Mouse (Mus musculus): ENCODE measurements at regions not wholly inside any gene's neighbourhood (a gene's known extent, or its start where the extent isn't known, plus 50 kb on each side); places are given as distances from the start of the nearest gene placed in this dataset.

- Histone ChIP-seq H3K27me3 (ENCODE audit: insufficient read depth, low read length) (no peaks in the 10 kb centered on the region), H3K36me3 (ENCODE audit: insufficient read depth, low read length) (no peaks in the 10 kb centered on the region), H3K9ac (replicated peaks; ENCODE audit: low read length) (no peak overlapping the region), H3K4me2 (replicated peaks; ENCODE audit: low read depth, low read length) (no peak overlapping the region), H3K27ac (ENCODE audit: low read length) (no peak overlapping the region), H3K9me3 (ENCODE audit: low read length) (no peaks in the 10 kb centered on the region), H3K4me3 (ENCODE audit: low read length) (no peak overlapping the region), H3K4me1 (ENCODE audit: insufficient read depth, low read length) (no peaks in the 10 kb centered on the region)
- ATAC-seq (ENCODE audit: low FRiP score, low TSS enrichment), result no peak
- 83% methylated on average over 5 of the region's 5 CpGs for WGBS
Observed at GRCm38 (mm10) chr13:102518169-102518882, 175.0 kb upstream of the Cd180 start.

GRCm38 (mm10) chr13:102521427-102521826, 171.9 kb upstream of the Cd180 start:
- 15% methylated on average over 1 of the region's 1 CpGs for WGBS
- Histone ChIP-seq H3K27ac (ENCODE audit: low read length) (no peak overlapping the region), H3K27me3 (ENCODE audit: insufficient read depth, low read length) (no peaks in the 10 kb centered on the region), H3K9ac (replicated peaks; ENCODE audit: low read length) (no peak overlapping the region), H3K4me3 (ENCODE audit: low read length) (no peak overlapping the region), H3K36me3 (ENCODE audit: insufficient read depth, low read length) (no peaks in the 10 kb centered on the region), H3K9me3 (ENCODE audit: low read length) (no peaks in the 10 kb centered on the region), H3K4me1 (ENCODE audit: insufficient read depth, low read length) (no peaks in the 10 kb centered on the region), H3K4me2 (replicated peaks; ENCODE audit: low read depth, low read length) (no peak overlapping the region)
- no peak for ATAC-seq (ENCODE audit: low FRiP score, low TSS enrichment)

- H3K4me2 ChIP-seq (replicated peaks; ENCODE audit: low read depth, low read length), result no peak overlapping the region
- no peaks in the 10 kb centered on the region for H3K36me3 ChIP-seq (ENCODE audit: insufficient read depth, low read length)
- no peak overlapping the region for H3K27ac ChIP-seq (ENCODE audit: low read length)
- H3K4me3 ChIP-seq (ENCODE audit: low read length), result no peak overlapping the region
- no peaks in the 10 kb centered on the region for H3K4me1 ChIP-seq (ENCODE audit: insufficient read depth, low read length)
- ATAC-seq (ENCODE audit: low FRiP score, low TSS enrichment), result no peak
- no peaks in the 10 kb centered on the region for H3K9me3 ChIP-seq (ENCODE audit: low read length)
- WGBS, result 74% methylated on average over 1 of the region's 1 CpGs
- no peaks in the 10 kb centered on the region for H3K27me3 ChIP-seq (ENCODE audit: insufficient read depth, low read length)
- no peak overlapping the region for H3K9ac ChIP-seq (replicated peaks; ENCODE audit: low read length)
Observed at GRCm38 (mm10) chr13:102522080-102522479, 171.3 kb upstream of the Cd180 start.

GRCm38 (mm10) chr13:102526621-102527140, 166.7 kb upstream of the Cd180 start:
- Histone ChIP-seq H3K4me2 (replicated peaks; ENCODE audit: low read depth, low read length) (no peak overlapping the region), H3K27ac (ENCODE audit: low read length) (no peak overlapping the region), H3K4me3 (ENCODE audit: low read length) (no peak overlapping the region), H3K9ac (replicated peaks; ENCODE audit: low read length) (no peak overlapping the region), H3K27me3 (ENCODE audit: insufficient read depth, low read length) (no peaks in the 10 kb centered on the region), H3K36me3 (ENCODE audit: insufficient read depth, low read length) (no peaks in the 10 kb centered on the region), H3K9me3 (ENCODE audit: low read length) (no peaks in the 10 kb centered on the region), H3K4me1 (ENCODE audit: insufficient read depth, low read length) (no peaks in the 10 kb centered on the region)
- ATAC-seq (ENCODE audit: low FRiP score, low TSS enrichment), result no peak
- 73% methylated on average over 11 of the region's 11 CpGs for WGBS

- no peaks in the 10 kb centered on the region for H3K9me3 ChIP-seq (ENCODE audit: low read length)
- peaks cover 15% of the 10 kb centered on the region for H3K4me1 ChIP-seq (ENCODE audit: insufficient read depth, low read length)
- H3K4me3 ChIP-seq (ENCODE audit: low read length), result no peak overlapping the region
- H3K36me3 ChIP-seq (ENCODE audit: insufficient read depth, low read length), result no peaks in the 10 kb centered on the region
- H3K9ac ChIP-seq (replicated peaks; ENCODE audit: low read length), result no peak overlapping the region
- 24% methylated on average over 4 of the region's 4 CpGs for WGBS
- H3K4me2 ChIP-seq (replicated peaks; ENCODE audit: low read depth, low read length), result no peak overlapping the region
- H3K27ac ChIP-seq (ENCODE audit: low read length), result no peak overlapping the region
- ATAC-seq (ENCODE audit: low FRiP score, low TSS enrichment), result no peak
- H3K27me3 ChIP-seq (ENCODE audit: insufficient read depth, low read length), result no peaks in the 10 kb centered on the region; the same call in 1 of the 2 replicates
Observed at GRCm38 (mm10) chr13:102533784-102534183, 159.6 kb upstream of the Cd180 start.

- H3K36me3 ChIP-seq (ENCODE audit: insufficient read depth, low read length), result no peaks in the 10 kb centered on the region
- H3K27ac ChIP-seq (ENCODE audit: low read length), result peak overlapping the region; percentile 44
- peaks cover 15% of the 10 kb centered on the region for H3K4me1 ChIP-seq (ENCODE audit: insufficient read depth, low read length)
- peak overlapping the region; percentile 54 for H3K9ac ChIP-seq (replicated peaks; ENCODE audit: low read length)
- H3K9me3 ChIP-seq (ENCODE audit: low read length), result no peaks in the 10 kb centered on the region
- peak; percentile 92 for ATAC-seq (ENCODE audit: low FRiP score, low TSS enrichment)
- 11% methylated on average over 19 of the region's 19 CpGs for WGBS
- H3K27me3 ChIP-seq (ENCODE audit: insufficient read depth, low read length), result no peaks in the 10 kb centered on the region; the same call in 1 of the 2 replicates
- H3K4me3 ChIP-seq (ENCODE audit: low read length), result peak overlapping the region; percentile 28
- peak overlapping the region; percentile 59 for H3K4me2 ChIP-seq (replicated peaks; ENCODE audit: low read depth, low read length)
Observed at GRCm38 (mm10) chr13:102537424-102538242, 155.7 kb upstream of the Cd180 start.

- H3K4me3 ChIP-seq (ENCODE audit: low read length), result no peak overlapping the region
- 61% methylated on average over 4 of the region's 4 CpGs for WGBS
- no peaks in the 10 kb centered on the region for H3K36me3 ChIP-seq (ENCODE audit: insufficient read depth, low read length)
- H3K9ac ChIP-seq (replicated peaks; ENCODE audit: low read length), result no peak overlapping the region
- H3K27ac ChIP-seq (ENCODE audit: low read length), result no peak overlapping the region
- no peaks in the 10 kb centered on the region; the same call in 1 of the 2 replicates for H3K27me3 ChIP-seq (ENCODE audit: insufficient read depth, low read length)
- H3K4me1 ChIP-seq (ENCODE audit: insufficient read depth, low read length), result peaks cover 15% of the 10 kb centered on the region
- ATAC-seq (ENCODE audit: low FRiP score, low TSS enrichment), result no peak
- no peak overlapping the region for H3K4me2 ChIP-seq (replicated peaks; ENCODE audit: low read depth, low read length)
- no peaks in the 10 kb centered on the region for H3K9me3 ChIP-seq (ENCODE audit: low read length)
Observed at GRCm38 (mm10) chr13:102540436-102540835, 152.9 kb upstream of the Cd180 start.

GRCm38 (mm10) chr13:102544359-102545165, 148.8 kb upstream of the Cd180 start:
- Histone ChIP-seq H3K36me3 (ENCODE audit: insufficient read depth, low read length) (no peaks in the 10 kb centered on the region), H3K4me2 (replicated peaks; ENCODE audit: low read depth, low read length) (no peak overlapping the region), H3K9ac (replicated peaks; ENCODE audit: low read length) (no peak overlapping the region), H3K4me1 (ENCODE audit: insufficient read depth, low read length) (no peaks in the 10 kb centered on the region), H3K4me3 (ENCODE audit: low read length) (no peak overlapping the region), H3K27ac (ENCODE audit: low read length) (no peak overlapping the region), H3K9me3 (ENCODE audit: low read length) (no peaks in the 10 kb centered on the region), H3K27me3 (ENCODE audit: insufficient read depth, low read length) (no peaks in the 10 kb centered on the region; the same call in 1 of the 2 replicates)
- 79% methylated on average over 5 of the region's 5 CpGs for WGBS
- no peak for ATAC-seq (ENCODE audit: low FRiP score, low TSS enrichment)

GRCm38 (mm10) chr13:102545845-102546615, 147.3 kb upstream of the Cd180 start:
- Histone ChIP-seq H3K4me3 (ENCODE audit: low read length) (no peak overlapping the region), H3K4me1 (ENCODE audit: insufficient read depth, low read length) (no peaks in the 10 kb centered on the region), H3K27me3 (ENCODE audit: insufficient read depth, low read length) (no peaks in the 10 kb centered on the region; the same call in 1 of the 2 replicates), H3K9me3 (ENCODE audit: low read length) (no peaks in the 10 kb centered on the region), H3K27ac (ENCODE audit: low read length) (no peak overlapping the region), H3K9ac (replicated peaks; ENCODE audit: low read length) (no peak overlapping the region), H3K4me2 (replicated peaks; ENCODE audit: low read depth, low read length) (0 out of 2 replicates have a peak overlapping the region, but pooled peaks have one; percentile 13), H3K36me3 (ENCODE audit: insufficient read depth, low read length) (no peaks in the 10 kb centered on the region)
- ATAC-seq (ENCODE audit: low FRiP score, low TSS enrichment), result peak; percentile 74
- 37% methylated on average over 17 of the region's 17 CpGs for WGBS
